Mouse (Mus musculus) embryo, embryonic 10 days (tissue): ENCODE results near the gene Aga.
A peak's percentile ranks its signal among the peaks of the same experiment; 100 is the strongest.
"Not testable (repeated sequence)": the region's sequence is repeated elsewhere in the genome, so short reads cannot be mapped to it uniquely, and the experiment has no call there.

Source experiments
- DNase-seq: peaks from one replicate; pipeline ENCODE4 v3.0.0-alpha.2; 2015; ENCODE audit warnings: low spot score

Aga gene

DNA sequence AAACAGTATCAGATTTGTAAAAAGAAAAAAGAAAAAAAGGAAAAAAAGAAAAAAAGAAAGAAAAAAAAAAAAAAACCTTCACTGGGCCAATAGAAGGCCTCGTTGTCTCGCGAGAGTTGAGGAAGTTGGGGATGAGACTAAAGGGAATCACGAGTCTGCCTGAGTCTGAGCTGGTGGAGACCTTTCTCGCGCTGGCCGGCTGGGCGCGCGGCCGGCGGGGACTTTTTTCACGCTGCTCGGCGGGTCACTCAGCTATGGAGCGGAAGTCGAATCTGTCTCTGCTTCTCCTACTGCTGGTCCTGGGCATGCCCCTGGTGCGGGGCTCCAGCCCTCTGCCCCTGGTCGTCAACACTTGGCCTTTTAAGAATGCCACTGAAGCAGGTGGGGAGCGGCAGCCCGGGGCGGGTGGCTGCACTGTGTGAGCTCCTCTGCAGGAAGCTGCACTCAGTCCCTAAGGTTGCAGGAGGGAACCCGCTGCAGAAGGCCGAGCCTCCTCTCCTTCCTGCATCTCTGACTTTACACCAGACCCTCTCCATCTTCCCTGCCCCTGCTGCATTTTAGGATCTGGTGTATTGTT lies at the start of gene Aga:
Aga (plus strand) TSS at position 177 of the 577 bp plus-strand sequence.
- peak; percentile 95 for DNase-seq

- no peak for DNase-seq
Observed at GRCm38 (mm10) chr8:53489063-53489462, 22.5 kb upstream of the Aga start.

- no peak for DNase-seq
Observed at GRCm38 (mm10) chr8:53496216-53496615, 15.3 kb upstream of the Aga start.

- DNase-seq, result no peak
Observed at GRCm38 (mm10) chr8:53496885-53497326, 14.6 kb upstream of the Aga start.

DNA sequence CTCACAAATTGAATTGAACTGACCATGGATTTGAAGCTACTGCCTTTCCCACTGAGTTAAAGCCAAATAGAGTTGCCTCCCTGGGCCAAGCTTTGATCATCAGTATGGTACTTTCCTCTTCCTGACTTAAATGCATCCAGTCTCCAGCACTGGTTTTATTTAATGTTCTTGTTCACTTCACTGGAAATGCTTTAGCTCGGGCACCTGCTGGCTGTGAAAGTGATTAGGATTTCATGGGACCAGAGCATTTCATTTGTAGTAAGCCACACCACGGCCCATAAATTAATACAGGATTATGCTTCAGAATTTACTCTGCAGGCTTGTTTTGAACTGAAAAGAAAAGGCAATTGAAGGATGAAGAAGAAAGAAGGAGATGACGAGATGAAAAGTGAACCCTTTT lies 26.5 kb downstream of the Aga start:
- DNase-seq, result not testable (repeated sequence)

- DNase-seq, result no peak
Observed at GRCm38 (mm10) chr8:53539585-53539984, 28.1 kb downstream of the Aga start.

DNA sequence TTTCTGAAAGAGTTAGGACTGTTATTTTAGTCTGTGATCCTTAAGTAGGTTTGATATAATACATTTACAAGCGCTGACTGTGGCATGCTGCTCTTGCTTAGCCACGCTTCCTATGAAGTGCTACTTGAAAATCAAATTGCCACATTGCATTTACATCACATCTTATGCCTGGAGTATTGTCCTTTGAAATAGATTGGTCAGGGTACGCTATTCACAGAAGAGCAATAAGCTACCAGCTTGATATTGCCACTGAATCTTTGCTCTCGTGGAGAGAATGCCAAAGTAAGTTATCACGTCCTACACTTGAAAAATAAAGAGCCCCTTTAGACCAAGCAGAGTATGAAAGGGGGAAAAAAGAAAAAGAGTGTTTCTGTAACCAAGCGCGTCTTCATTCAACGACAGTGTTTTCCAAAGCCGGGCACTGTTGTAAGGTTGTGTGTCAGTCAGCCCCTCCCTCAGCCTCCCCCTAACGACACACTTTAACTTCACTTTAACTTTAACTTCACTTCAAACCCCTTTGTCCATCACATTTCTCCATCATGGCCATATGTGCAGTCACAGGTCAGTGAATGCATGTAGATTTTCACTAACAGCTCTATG lies 51.0 kb downstream of the Aga start:
- no peak for DNase-seq

DNA sequence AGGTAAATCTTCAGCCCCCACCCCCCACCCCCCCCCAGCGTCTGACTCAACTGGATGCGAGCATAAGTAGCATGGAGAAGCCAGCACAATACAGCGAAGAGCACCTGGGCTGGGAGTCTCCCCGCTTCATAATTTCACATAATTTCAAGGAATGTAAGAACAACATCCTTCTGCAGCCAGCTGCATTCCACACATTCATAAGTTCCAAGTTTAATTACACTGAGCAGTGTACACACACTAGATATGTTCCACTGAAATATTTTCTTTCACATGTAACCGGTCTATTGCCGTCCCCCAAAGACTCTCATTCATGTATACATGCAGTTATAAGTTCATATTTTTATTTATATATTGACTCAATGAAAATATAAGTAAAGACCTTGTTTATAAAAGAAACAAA lies 54.7 kb downstream of the Aga start:
- DNase-seq, result no peak
